Mouse (Mus musculus) megakaryocyte, embryonic 14.5 days (primary cell): ENCODE measurements around the gene Sult1e1.

Source experiments
- FLI1 ChIP-seq: IDR thresholded peaks from 2 replicates; pipeline ENCODE4 v1.6.1; 2012; ENCODE audit warnings: low read length, inconsistent platforms, mixed read lengths
- GATA1 ChIP-seq: IDR thresholded peaks from 3 replicates; pipeline ENCODE4 v1.6.1; 2012; ENCODE audit warnings: mixed read lengths, low read length, inconsistent platforms, borderline replicate concordance

DNA sequence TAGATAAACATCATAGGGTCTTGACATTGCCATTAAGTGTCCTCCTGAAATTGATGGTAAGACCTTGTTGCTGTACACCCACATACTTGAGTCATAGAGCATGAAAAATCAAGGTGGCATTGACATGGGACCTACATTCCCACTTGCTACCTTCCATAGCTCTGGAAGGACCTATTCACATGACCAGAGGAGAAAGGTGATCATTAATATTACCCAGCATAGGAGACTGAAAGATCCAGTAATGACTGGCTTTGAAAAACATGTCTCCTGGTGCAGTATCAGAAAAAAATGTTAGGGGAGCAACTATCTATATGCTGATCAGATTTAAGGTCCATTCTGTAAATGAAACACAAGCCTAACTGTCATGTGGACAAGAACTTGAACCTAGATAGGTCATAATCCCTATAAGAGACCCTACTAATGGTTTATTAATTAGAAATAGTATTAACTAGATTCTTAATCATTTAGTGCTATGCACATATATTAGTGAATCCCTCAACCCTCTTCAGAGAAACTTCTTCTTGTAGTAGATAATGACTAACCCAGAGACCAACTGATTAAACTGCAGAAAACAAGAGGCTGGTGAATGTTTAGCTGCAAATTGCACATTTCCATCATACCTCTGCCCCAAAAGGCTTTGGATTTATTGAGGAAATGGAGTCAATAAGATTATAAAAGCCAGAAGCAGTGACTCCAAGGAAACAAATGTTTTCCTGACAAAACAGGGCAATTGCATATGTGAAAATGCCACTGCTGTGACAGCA lies 23.2 kb upstream of the Sult1e1 start:
- no peak for TF ChIP-seq GATA1
- no peak for TF ChIP-seq FLI1
